ENCODE assay signal across 9 mouse cellular contexts in the genomic region with DNA sequence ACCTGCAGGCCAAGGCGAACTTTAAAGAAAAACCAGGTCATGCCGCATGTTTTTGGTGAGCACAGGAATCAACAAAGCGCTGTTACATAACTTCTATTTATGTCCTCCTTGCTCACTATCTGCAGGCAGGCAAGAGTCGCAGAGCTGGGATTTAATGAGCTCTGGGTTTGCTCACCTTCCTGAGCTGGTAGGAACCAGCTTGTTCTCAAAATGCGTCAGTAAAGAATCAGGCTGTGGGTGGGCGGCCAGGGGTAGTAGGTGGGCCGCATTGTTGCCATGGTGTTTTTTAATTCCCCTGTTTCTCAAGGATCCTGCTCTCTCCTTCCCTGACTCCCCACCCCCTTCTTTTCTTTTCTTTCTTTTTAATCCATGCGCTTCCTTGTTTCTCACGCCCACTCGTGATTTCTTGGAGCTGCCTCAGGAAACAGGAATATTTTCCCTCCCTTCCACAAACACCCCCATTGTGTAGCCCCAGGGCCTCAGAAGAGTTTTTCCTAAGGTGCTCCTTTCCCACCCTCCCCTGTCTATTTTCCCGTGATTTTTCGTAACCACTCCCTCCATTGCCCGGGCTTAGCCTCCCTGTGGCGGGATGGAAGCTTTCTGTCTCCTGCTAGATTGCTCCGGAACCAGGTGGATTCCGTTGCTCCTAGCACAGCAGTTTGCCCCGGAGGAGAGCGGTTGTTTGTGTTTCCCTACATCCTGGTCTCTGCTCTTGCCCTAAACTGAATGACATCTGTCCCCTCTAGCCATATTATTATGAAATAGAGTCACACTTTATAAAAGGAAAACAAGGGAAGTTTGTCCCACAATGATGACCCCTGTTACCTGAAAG.
A peak's percentile ranks its signal among the peaks of the same experiment; 100 is the strongest.
DNase-seq lines count a peak whose midpoint lies in the region; ATAC-seq and TF ChIP-seq lines count a peak whose summit lies in the region.
"Had no signal": no experiment of that assay in that cellular context is flagged by ENCODE, and none has a peak within 500 bp of the region (broad histone marks: within the 10 kb centered on the region; RNA-seq: fewer than 3 reads in every experiment).

No protein-coding gene starts in this region.

- peaks cover 4% of the 10 kb centered on the region; the same call in 1 of the 2 replicates for H3K27me3 ChIP-seq in forebrain, embryonic 12.5 days
- H3K27me3 ChIP-seq in lung, postnatal 0 days (replicated peaks; ENCODE audit: insufficient read depth, low read length), result no peaks in the 10 kb centered on the region
- no peaks in the 10 kb centered on the region for H3K27me3 ChIP-seq in small intestine, adult 2 months (ENCODE audit: control insufficient read depth, insufficient read depth, low read length)

- H3K4me3 ChIP-seq in lung, adult 2 months (replicated peaks; ENCODE audit: extremely low read depth, low read depth, low read length), result no peak overlapping the region
- H3K4me3 ChIP-seq in forebrain, embryonic 12.5 days (replicated peaks), result peak overlapping the region; percentile 14; the same call in 1 of the 2 replicates
- H3K4me3 ChIP-seq in layer of hippocampus, adult 2 months, result peak overlapping the region; percentile 44
- no peak overlapping the region for H3K4me3 ChIP-seq in lung, postnatal 0 days (ENCODE audit: low read depth, low read length)
- H3K4me3 ChIP-seq in small intestine, adult 2 months (ENCODE audit: low read depth, low read length), result peak overlapping the region; percentile 5

- no peaks in the 10 kb centered on the region for H3K36me3 ChIP-seq in forebrain, embryonic 12.5 days (replicated peaks)
- H3K36me3 ChIP-seq in lung, postnatal 0 days (ENCODE audit: insufficient read depth, low read length), result no peaks in the 10 kb centered on the region
- H3K36me3 ChIP-seq in small intestine, adult 2 months (ENCODE audit: control insufficient read depth, insufficient read depth, low read length), result no peaks in the 10 kb centered on the region

- no peak for TF ChIP-seq POLR2A in lung, adult 2 months (IDR thresholded peaks at IDR 0.05; ENCODE audit: borderline replicate concordance, extremely low read depth, low read depth, low read length)
- TF ChIP-seq POLR2A in small intestine, adult 2 months (IDR thresholded peaks at IDR 0.05; ENCODE audit: low read depth, low read length), result no peak

- intact Hi-C loops in heart, postnatal 36 days (cut with DNase I), result loop anchor here (1.0 to 5.0 kb wide), 3 partner anchors 31 to 205 kb away; no protein-coding TSS in a partner anchor

- H3K9me3 ChIP-seq in forebrain, embryonic 12.5 days, result no peaks in the 10 kb centered on the region
- H3K9me3 ChIP-seq in lung, postnatal 0 days (ENCODE audit: low read length), result no peaks in the 10 kb centered on the region
- H3K9me3 ChIP-seq: G1E had no signal

- WGBS in lung, adult 2 months, result 26% methylated on average over 18 of the region's 18 CpGs
- 3% methylated on average over 18 of the region's 18 CpGs for WGBS in forebrain, embryonic 12.5 days
- WGBS in lung, postnatal 0 days, result 17% methylated on average over 18 of the region's 18 CpGs
- whole genome bisulfite sequencing in small intestine, adult 2 months, result 26% methylated on average over 18 of the region's 18 CpGs

- H3K4me1 ChIP-seq in lung, adult 2 months (ENCODE audit: control insufficient read depth, insufficient read depth, low read length), result peaks cover 9% of the 10 kb centered on the region
- peaks cover 34% of the 10 kb centered on the region for H3K4me1 ChIP-seq in forebrain, embryonic 12.5 days
- H3K4me1 ChIP-seq in lung, postnatal 0 days (ENCODE audit: insufficient read depth, low read depth, low read length), result peaks cover 13% of the 10 kb centered on the region; the same call in 1 of the 2 replicates
- peaks cover 37% of the 10 kb centered on the region for H3K4me1 ChIP-seq in small intestine, adult 2 months (ENCODE audit: control insufficient read depth, insufficient read depth, insufficient read length, low read length)

- H3K27ac ChIP-seq in forebrain, embryonic 12.5 days, result peak overlapping the region; percentile 65
- H3K27ac ChIP-seq in layer of hippocampus, adult 2 months, result peak overlapping the region; percentile 97
- H3K27ac ChIP-seq in lung, postnatal 0 days (ENCODE audit: low read length), result peak overlapping the region; percentile 83
- H3K27ac ChIP-seq in small intestine, adult 2 months (ENCODE audit: insufficient read depth, low read depth, low read length), result peak overlapping the region; percentile 46

- DNase-seq in lung, adult 2 months, result peak; percentile 44
- DNase-seq in lung, adult 18-20 months, result no peak
- DNase-seq in heart, postnatal 36 days, result peak; percentile 39 to 64
- peak; percentile 55 to 79 for DNase-seq in layer of hippocampus, adult 2 months (ENCODE audit: low spot score in 2 of 2)
- peak; percentile 74 for DNase-seq in lung, postnatal 0 days (ENCODE audit: low spot score)

- peak overlapping the region; percentile 51 for H3K4me2 ChIP-seq in forebrain, embryonic 12.5 days
- H3K4me2 ChIP-seq in lung, postnatal 0 days (replicated peaks; ENCODE audit: low read depth, low read length), result peak overlapping the region; percentile 45

- no peak overlapping the region for H3K9ac ChIP-seq in forebrain, embryonic 12.5 days
- H3K9ac ChIP-seq in lung, postnatal 0 days (replicated peaks; ENCODE audit: low read depth), result peak overlapping the region; percentile 20; the same call in 1 of the 2 replicates

- TF ChIP-seq EP300 in lung, postnatal 0 days (IDR thresholded peaks at IDR 0.05), result peak; percentile 23; the same call in 1 of the 2 replicates

- ATAC-seq in forebrain, embryonic 12.5 days (ENCODE audit: low FRiP score), result peak; percentile 59
- peak; percentile 39 for ATAC-seq in lung, postnatal 0 days
- ATAC-seq in CD4-positive, CD25-positive, alpha-beta regulatory T cell, adult 4 months, result no peak

- no peak for TF ChIP-seq CTCF in lung, adult 2 months (IDR thresholded peaks at IDR 0.05; ENCODE audit: insufficient read depth, low read length)
- peak; percentile 8; the same call in 1 of the 2 replicates for TF ChIP-seq CTCF in layer of hippocampus, adult 2 months (conservative IDR thresholded peaks at IDR 0.05)
- TF ChIP-seq CTCF in lung, postnatal 0 days (IDR thresholded peaks at IDR 0.05), result no peak
- TF ChIP-seq CTCF in small intestine, adult 2 months (IDR thresholded peaks at IDR 0.05; ENCODE audit: extremely low read depth, insufficient read length, insufficient replicate concordance, low read depth, low read length), result peak; percentile 8; the same call in 1 of the 2 replicates

Comparison
In these comparisons a context has a peak if more than half of its experiments do, and no peak if none do; other contexts are left out.
1. DNase-seq: peak in lung, adult 2 months (single experiment), heart, postnatal 36 days (2 of 2), layer of hippocampus, adult 2 months (2 of 2) and lung, postnatal 0 days (single experiment); none in lung, adult 18-20 months (0 of 2).
2. H3K4me3 ChIP-seq: peak in forebrain, embryonic 12.5 days (single experiment), layer of hippocampus, adult 2 months (single experiment) and small intestine, adult 2 months (single experiment); none in lung, adult 2 months (single experiment) and lung, postnatal 0 days (single experiment).
3. CTCF ChIP-seq: peak in layer of hippocampus, adult 2 months (single experiment) and small intestine, adult 2 months (single experiment); none in lung, adult 2 months (single experiment) and lung, postnatal 0 days (single experiment).
4. H3K27ac ChIP-seq: peak in every context shown above with its lines; median percentile 97 in layer of hippocampus, adult 2 months; 83 in lung, postnatal 0 days; 65 in forebrain, embryonic 12.5 days; 46 in small intestine, adult 2 months.